Mouse (Mus musculus) limb, embryonic 14.5 days (tissue): Measurements from ENCODE around the gene Gm21149. TPM values are rescaled to one million over a fixed set of nuclear protein-coding genes. Genes with fewer than 3 reads are reported as not detected.
A peak's percentile ranks its signal among the peaks of the same experiment; 100 is the strongest.
"Not testable (repeated sequence)": the region's sequence is repeated elsewhere in the genome, so short reads cannot be mapped to it uniquely, and the experiment has no call there.

Experiments
- ATAC-seq: fragments of 200-750 bp; cut with Nextera tagmentation; 2 replicates; pipeline ENCODE4 v1.8.0; 2017; ENCODE audit warnings: low read depth, moderate number of reproducible peaks, moderate TSS enrichment; ENCODE audit not compliant: low FRiP score
- DNase-seq: peaks from one replicate; pipeline ENCODE4 v3.0.0-alpha.2; 2015; ENCODE audit warnings: low spot score
- H3K27ac ChIP-seq: fragments of 300-500 bp; sonication (generic); replicated peaks from 2 replicates; pipeline ENCODE4 v1.5.1; 2014; ENCODE audit warnings: low read depth, mild to moderate bottlenecking, low read length, moderate library complexity, mixed read lengths
- H3K27me3 ChIP-seq: fragments of 300-500 bp; sonication (generic); 2 replicates; pipeline ENCODE4 v1.6.1; 2014; ENCODE audit warnings: low read length, mixed read lengths; ENCODE audit not compliant: control insufficient read depth, insufficient read depth
- H3K36me3 ChIP-seq: fragments of 300-500 bp; sonication (generic); 2 replicates; pipeline ENCODE4 v1.6.1; 2014; ENCODE audit warnings: mild to moderate bottlenecking, low read length, moderate library complexity, mixed read lengths; ENCODE audit not compliant: control insufficient read depth, insufficient read depth
- H3K4me1 ChIP-seq: fragments of 300-500 bp; sonication (generic); 2 replicates; pipeline ENCODE4 v1.6.1; 2014; ENCODE audit warnings: antibody characterized with exemption, low read length, mixed read lengths; ENCODE audit not compliant: control insufficient read depth, insufficient read depth
- H3K4me2 ChIP-seq: fragments of 300-500 bp; sonication (generic); replicated peaks from 2 replicates; pipeline ENCODE4 v1.6.1; 2014; ENCODE audit warnings: low read depth, mild to moderate bottlenecking, low read length, moderate library complexity; ENCODE audit not compliant: severe bottlenecking
- H3K4me3 ChIP-seq: fragments of 300-500 bp; sonication (generic); replicated peaks from 2 replicates; pipeline ENCODE4 v1.5.1; 2014; ENCODE audit warnings: low read length
- H3K9ac ChIP-seq: fragments of 300-500 bp; sonication (generic); 2 replicates; pipeline ENCODE4 v1.6.1; 2014; ENCODE audit warnings: mild to moderate bottlenecking, low read depth, low read length, moderate library complexity; ENCODE audit not compliant: severe bottlenecking
- H3K9me3 ChIP-seq: fragments of 300-500 bp; sonication (generic); 2 replicates; pipeline ENCODE4 v1.6.1; 2016; ENCODE audit warnings: low read length; ENCODE audit not compliant: control insufficient read depth
- POLR2A ChIP-seq: fragments of 200-500 bp; IDR thresholded peaks from 2 replicates; pipeline ENCODE4 v1.8.0; 2012; ENCODE audit warnings: inconsistent platforms, mild to moderate bottlenecking, moderate library complexity, borderline replicate concordance; ENCODE audit not compliant: insufficient read depth, insufficient read length; ENCODE audit errors: extremely low read depth
- WGBS: fragments of 180-500 bp; shearing (Covaris S2); extraction: QIAGEN DNeasy Blood & Tissue Kit; methylation state at CpG from one replicate; pipeline ENCODE4 v1.1.7; 2014; 5-methylcytosine and 5-hydroxymethylcytosine counted together
- polyA plus RNA-seq, 2 experiments: library from polyadenylated mRNA; depleted of rRNA in 1 of 2; stranded (reverse) in 1 of 2; unstranded in 1 of 2; fragments of >200 nt; fragmentation: Nextera tagmentation in 1 of 2; extraction: Ambion mirVana in 1 of 2; gene quantifications; 2 replicates each; pipeline versions ENCODE4 v1.2.1 to v1.2.3; 2012 to 2014

Gene Gm21149
- polyA plus RNA-seq, 2 experiments, result not detected

- 66% methylated on average over 6 of the region's 6 CpGs for WGBS
- not testable (repeated sequence) for H3K27ac ChIP-seq, H3K4me2 ChIP-seq, H3K9ac ChIP-seq, H3K27me3 ChIP-seq, H3K36me3 ChIP-seq, H3K4me3 ChIP-seq, H3K4me1 ChIP-seq
- ATAC-seq (0 out of 2 replicates have a peak, but pooled peaks have one; percentile 23), DNase-seq (peak; percentile 18)
- H3K9me3 ChIP-seq, result peaks cover 16% of the 10 kb centered on the region
Observed at GRCm38 (mm10) chr5:15507757-15508459, 31.6 kb upstream of the Gm21149 start.

GRCm38 (mm10) chr5:15507309-15507619 lies 30.9 kb upstream of the Gm21149 start:
- no peak for TF ChIP-seq POLR2A
- Histone ChIP-seq H3K4me2 (no peak overlapping the region), H3K36me3 (no peaks in the 10 kb centered on the region), H3K4me1 (no peaks in the 10 kb centered on the region), H3K9ac (no peak overlapping the region), H3K4me3 (no peak overlapping the region), H3K27ac (no peak overlapping the region), H3K27me3 (no peaks in the 10 kb centered on the region), H3K9me3 (peaks cover 15% of the 10 kb centered on the region)
- 71% methylated on average over 3 of the region's 3 CpGs for WGBS
- DNase-seq, result no peak
- peak; percentile 53 for ATAC-seq

GRCm38 (mm10) chr5:15506575-15507308 lies 30.4 kb upstream of the Gm21149 start:
- H3K9me3 ChIP-seq, result peaks cover 12% of the 10 kb centered on the region

GRCm38 (mm10) chr5:15498774-15499400 lies 22.6 kb upstream of the Gm21149 start:
- not testable (repeated sequence) for H3K4me2 ChIP-seq, H3K36me3 ChIP-seq, H3K4me1 ChIP-seq, H3K9me3 ChIP-seq, H3K9ac ChIP-seq, H3K27ac ChIP-seq, DNase-seq, H3K27me3 ChIP-seq, H3K4me3 ChIP-seq
- WGBS, result 37% methylated on average over 5 of the region's 5 CpGs
- peak; percentile 75; the same call in 1 of the 2 replicates for ATAC-seq

More at GRCm38 (mm10) chr5:15506575-15507308, 30.4 kb upstream of the Gm21149 start:
- H3K36me3 ChIP-seq, result no peaks in the 10 kb centered on the region
- H3K9ac ChIP-seq, result no peak overlapping the region
- TF ChIP-seq POLR2A, result no peak
- H3K4me1 ChIP-seq, result no peaks in the 10 kb centered on the region
- H3K27ac ChIP-seq, result no peak overlapping the region
- WGBS, result 53% methylated on average over 16 of the region's 16 CpGs
- H3K27me3 ChIP-seq, result no peaks in the 10 kb centered on the region
- ATAC-seq (peak; percentile 65), DNase-seq (peak; percentile 79)
- peak overlapping the region; percentile 13 for H3K4me3 ChIP-seq
- peak overlapping the region; percentile 13; the same call in 1 of the 2 replicates for H3K4me2 ChIP-seq

- not testable (repeated sequence) for H3K36me3 ChIP-seq, ATAC-seq
- 76% methylated on average over 3 of the region's 3 CpGs for WGBS
Observed at GRCm38 (mm10) chr5:15498350-15498749, 22.0 kb upstream of the Gm21149 start.

GRCm38 (mm10) chr5:15490934-15491333 lies 14.6 kb upstream of the Gm21149 start:
- H3K27ac ChIP-seq, H3K9me3 ChIP-seq, H3K36me3 ChIP-seq, H3K4me3 ChIP-seq, H3K4me2 ChIP-seq, ATAC-seq, H3K9ac ChIP-seq, H3K4me1 ChIP-seq, H3K27me3 ChIP-seq: not testable (repeated sequence)
- peak; percentile 2 for DNase-seq
- 59% methylated on average over 2 of the region's 2 CpGs for WGBS

More at GRCm38 (mm10) chr5:15498350-15498749, 22.0 kb upstream of the Gm21149 start:
- H3K4me1 ChIP-seq, H3K4me3 ChIP-seq, H3K4me2 ChIP-seq, H3K27ac ChIP-seq, H3K27me3 ChIP-seq, H3K9ac ChIP-seq, H3K9me3 ChIP-seq: not testable (repeated sequence)
- peak; percentile 1 for DNase-seq
